Mouse (Mus musculus) gastrocnemius, postnatal 4 days (tissue): ENCODE results near the gene Oprd1. TPM values are rescaled to one million over a fixed set of nuclear protein-coding genes. Genes with fewer than 3 reads are reported as not detected.
A peak's percentile ranks its signal among the peaks of the same experiment; 100 is the strongest.

Source experiments
- DNase-seq, 2 experiments: peaks; one replicate each; pipeline ENCODE4 v3.0.0; 2021 to 2022; ENCODE audit warnings: low spot score in 2 of 2, mixed read lengths in 2 of 2
- total RNA-seq, 2 experiments: library from RNA; stranded (reverse); gene quantifications; 2 replicates each; pipeline ENCODE4 v1.2.3; 2021

Gene Oprd1
- total RNA-seq, 2 experiments from 2014 or later: 0.16 TPM; not detected in 1

GRCm38 (mm10) chr4:132137013-132137412 lies 7.3 kb downstream of the Oprd1 start:
- no peak for DNase-seq

GRCm38 (mm10) chr4:132133920-132134319 lies 10.4 kb downstream of the Oprd1 start:
- DNase-seq: no peak

GRCm38 (mm10) chr4:132133381-132133780 lies 10.9 kb downstream of the Oprd1 start:
- no peak for DNase-seq

- no peak for DNase-seq
Measured at GRCm38 (mm10) chr4:132132297-132132696, 12.0 kb downstream of the Oprd1 start.

- DNase-seq: no peak
Measured at GRCm38 (mm10) chr4:132131790-132132189, 12.5 kb downstream of the Oprd1 start.

GRCm38 (mm10) chr4:132131116-132131515 lies 13.2 kb downstream of the Oprd1 start:
- DNase-seq: no peak

- no peak for DNase-seq
Measured at GRCm38 (mm10) chr4:132130645-132131044, 13.6 kb downstream of the Oprd1 start.

- DNase-seq: no peak
Measured at GRCm38 (mm10) chr4:132130134-132130533, 14.2 kb downstream of the Oprd1 start.

GRCm38 (mm10) chr4:132128997-132129636 lies 15.2 kb downstream of the Oprd1 start:
- no peak for DNase-seq

GRCm38 (mm10) chr4:132127091-132127490 lies 17.2 kb downstream of the Oprd1 start:
- DNase-seq: no peak

GRCm38 (mm10) chr4:132123166-132123565 lies 21.1 kb downstream of the Oprd1 start:
- DNase-seq: no peak

GRCm38 (mm10) chr4:132121674-132122073 lies 22.6 kb downstream of the Oprd1 start:
- DNase-seq: no peak

GRCm38 (mm10) chr4:132119566-132119965 lies 24.7 kb downstream of the Oprd1 start:
- no peak for DNase-seq

- DNase-seq: no peak
Measured at GRCm38 (mm10) chr4:132116315-132116714, 28.0 kb downstream of the Oprd1 start.

GRCm38 (mm10) chr4:132113411-132114095 lies 30.7 kb downstream of the Oprd1 start:
- peak in 1 of 2 experiments; percentile 16 for DNase-seq

GRCm38 (mm10) chr4:132111227-132111626 lies 33.1 kb downstream of the Oprd1 start:
- no peak for DNase-seq

GRCm38 (mm10) chr4:132108221-132108620 lies 36.1 kb downstream of the Oprd1 start:
- DNase-seq: no peak

GRCm38 (mm10) chr4:132101152-132101551 lies 43.1 kb downstream of the Oprd1 start:
- no peak for DNase-seq

GRCm38 (mm10) chr4:132099548-132099947 lies 44.7 kb downstream of the Oprd1 start:
- DNase-seq: no peak

- no peak for DNase-seq
Measured at GRCm38 (mm10) chr4:132095043-132095442, 49.2 kb downstream of the Oprd1 start.

GRCm38 (mm10) chr4:132093928-132094327 lies 50.4 kb downstream of the Oprd1 start:
- no peak for DNase-seq

- no peak for DNase-seq
Measured at GRCm38 (mm10) chr4:132093136-132093535, 51.1 kb downstream of the Oprd1 start.

- peak in 1 of 2 experiments; percentile 47 for DNase-seq
Measured at GRCm38 (mm10) chr4:132088921-132089320, 55.4 kb downstream of the Oprd1 start.
